Mouse (Mus musculus) gastrocnemius, adult 18-20 months (tissue): ENCODE data around the gene Snx22. TPM values are rescaled to one million over a fixed set of nuclear protein-coding genes. Genes with fewer than 3 reads are reported as not detected.

ENCODE experiments used
- total RNA-seq, 2 experiments: library from RNA; stranded (reverse); gene quantifications; 2 replicates each; pipeline ENCODE4 v1.2.3; 2021

Gene Snx22
- total RNA-seq, 2 experiments from 2014 or later, result 0.17 TPM; not detected in 1

Other genes starting within 250 kb of the Snx22 start
- 10 to 100 TPM; 15.7 to 16.2 TPM for gene Zfp609, start 242.2 kb downstream of the Snx22 start, total RNA-seq
- gene Pclaf, start 179.5 kb downstream of the Snx22 start, total RNA-seq, result not detected
- 10 to 100 TPM; 13.4 to 13.8 TPM for gene Trip4, start 160.9 kb downstream of the Snx22 start, total RNA-seq
- 1 to 10 TPM; 7.2 to 7.6 TPM for gene Csnk1g1, start 160.8 kb downstream of the Snx22 start, total RNA-seq
- gene Ppib, start 9.5 kb downstream of the Snx22 start, total RNA-seq, result 10 to 100 TPM; 32.4 to 38.4 TPM
- gene Snx1, start 56.9 kb upstream of the Snx22 start, total RNA-seq, result 10 to 100 TPM; 10.7 to 13.3 TPM
- gene Ciao2a, start 56.9 kb upstream of the Snx22 start, total RNA-seq, result 10 to 100 TPM; 49.7 to 53.9 TPM
- gene Dapk2, start 88.5 kb upstream of the Snx22 start, total RNA-seq, result 10 to 100 TPM; 36.8 to 37.2 TPM